Mouse (Mus musculus) heart, postnatal 4 days (tissue): ENCODE measurements around the gene Hfe. TPM values are rescaled to one million over a fixed set of nuclear protein-coding genes. Genes with fewer than 3 reads are reported as not detected.
A peak's percentile ranks its signal among the peaks of the same experiment; 100 is the strongest.

ENCODE experiments used
- DNase-seq: peaks from one replicate; pipeline ENCODE4 v3.0.0; 2021
- total RNA-seq, 2 experiments: library from RNA; stranded (reverse); gene quantifications; 2 replicates each; pipeline ENCODE4 v1.2.3; 2021

Gene Hfe
- 10 to 100 TPM; 19.7 to 21.0 TPM for total RNA-seq

GRCm38 (mm10) chr13:23710374-23711089, at the start of gene Hfe:
Gene Hfe (minus strand): TSS chr13:23710854.
- DNase-seq = peak; percentile 59

GRCm38 (mm10) chr13:23759916-23760239, 49.2 kb upstream of the Hfe start:
- DNase-seq = no peak

DNA sequence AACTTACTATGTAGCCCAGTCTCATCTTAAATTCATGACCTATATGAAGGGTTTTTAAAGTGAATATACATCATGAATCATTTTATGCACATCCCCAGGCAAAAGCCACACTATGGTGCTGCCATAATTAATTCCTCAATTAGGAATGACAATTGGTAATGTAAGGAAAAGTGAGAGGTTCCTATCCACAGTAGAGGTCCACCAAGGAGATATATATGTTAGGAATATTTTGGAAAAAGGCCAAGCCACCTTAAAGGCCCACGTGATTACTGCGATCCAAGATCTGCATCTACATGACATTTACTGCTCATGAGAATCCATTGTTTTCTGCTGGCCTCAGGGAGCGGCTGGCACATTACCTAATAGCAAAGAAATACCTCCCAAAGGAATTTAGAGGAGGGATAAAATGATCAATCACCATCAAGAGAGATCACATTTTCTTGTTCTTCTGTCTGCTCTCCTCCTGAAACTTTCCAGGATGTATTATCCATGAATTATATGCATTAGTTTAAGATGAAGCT, 48.7 kb upstream of the Hfe start:
- DNase-seq = no peak

- DNase-seq = no peak
Measured at GRCm38 (mm10) chr13:23757921-23758320, 47.3 kb upstream of the Hfe start.

GRCm38 (mm10) chr13:23757211-23757773, 46.6 kb upstream of the Hfe start:
- DNase-seq = no peak

DNA sequence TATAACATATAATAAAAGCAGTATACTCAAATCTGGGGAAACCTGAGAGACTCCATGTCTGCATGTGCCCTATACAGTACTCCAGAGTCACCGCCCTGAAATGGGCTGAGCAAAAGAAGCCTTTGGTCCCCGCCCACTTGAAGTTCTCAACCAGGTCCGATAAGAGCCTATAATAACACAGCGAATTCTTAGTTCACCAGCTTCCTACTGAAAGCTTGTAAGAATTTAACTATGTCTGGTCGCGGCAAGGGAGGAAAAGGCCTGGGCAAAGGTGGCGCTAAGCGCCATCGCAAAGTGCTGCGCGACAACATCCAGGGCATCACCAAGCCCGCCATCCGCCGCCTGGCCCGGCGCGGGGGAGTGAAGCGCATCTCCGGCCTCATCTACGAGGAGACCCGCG, 46.1 kb upstream of the Hfe start, which contains the start of gene Hist1h4b:
Gene Hist1h4b (plus strand): TSS at position 224 of the 400 bp plus-strand sequence.
- DNase-seq = peak; percentile 85

GRCm38 (mm10) chr13:23755000-23755399, 44.3 kb upstream of the Hfe start:
- DNase-seq = no peak

GRCm38 (mm10) chr13:23753314-23754078, 42.8 kb upstream of the Hfe start:
- DNase-seq = no peak

GRCm38 (mm10) chr13:23752742-23753172, 42.1 kb upstream of the Hfe start:
- DNase-seq = no peak

DNA sequence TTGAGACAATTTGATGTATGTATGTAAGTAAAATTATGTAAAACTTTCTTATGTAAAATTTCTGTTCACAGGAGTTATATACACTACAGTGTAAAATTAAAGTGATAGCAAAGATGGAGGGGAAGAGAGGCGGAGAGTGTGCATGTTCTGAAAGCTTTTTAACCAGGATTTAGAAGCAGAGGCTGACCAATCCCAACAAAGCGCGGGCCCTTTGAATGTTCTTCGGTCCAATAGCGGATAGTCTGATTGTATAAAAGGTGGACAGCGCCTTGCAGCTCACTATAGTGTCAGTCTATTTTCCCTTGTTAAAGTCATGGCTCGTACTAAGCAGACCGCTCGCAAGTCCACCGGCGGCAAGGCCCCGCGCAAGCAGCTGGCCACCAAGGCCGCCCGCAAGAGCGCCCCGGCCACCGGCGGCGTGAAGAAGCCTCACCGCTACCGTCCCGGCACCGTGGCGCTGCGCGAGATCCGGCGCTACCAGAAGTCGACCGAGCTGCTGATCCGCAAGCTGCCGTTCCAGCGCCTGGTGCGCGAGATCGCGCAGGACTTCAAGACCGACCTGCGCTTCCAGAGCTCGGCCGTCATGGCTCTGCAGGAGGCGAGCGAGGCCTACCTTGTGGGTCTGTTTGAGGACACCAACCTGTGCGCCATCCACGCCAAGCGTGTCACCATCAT, 41.5 kb upstream of the Hfe start, which contains the start of gene Hist1h3b:
Gene Hist1h3b (plus strand): TSS at position 201 of the 675 bp plus-strand sequence.
- peak; percentile 91 for DNase-seq

GRCm38 (mm10) chr13:23751478-23751956, 40.9 kb upstream of the Hfe start:
- DNase-seq = no peak

GRCm38 (mm10) chr13:23750839-23751477, 40.3 kb upstream of the Hfe start, which contains the start of gene Hist1h2ab:
Gene Hist1h2ab (plus strand): TSS chr13:23751126.
- peak; percentile 43 for DNase-seq

DNA sequence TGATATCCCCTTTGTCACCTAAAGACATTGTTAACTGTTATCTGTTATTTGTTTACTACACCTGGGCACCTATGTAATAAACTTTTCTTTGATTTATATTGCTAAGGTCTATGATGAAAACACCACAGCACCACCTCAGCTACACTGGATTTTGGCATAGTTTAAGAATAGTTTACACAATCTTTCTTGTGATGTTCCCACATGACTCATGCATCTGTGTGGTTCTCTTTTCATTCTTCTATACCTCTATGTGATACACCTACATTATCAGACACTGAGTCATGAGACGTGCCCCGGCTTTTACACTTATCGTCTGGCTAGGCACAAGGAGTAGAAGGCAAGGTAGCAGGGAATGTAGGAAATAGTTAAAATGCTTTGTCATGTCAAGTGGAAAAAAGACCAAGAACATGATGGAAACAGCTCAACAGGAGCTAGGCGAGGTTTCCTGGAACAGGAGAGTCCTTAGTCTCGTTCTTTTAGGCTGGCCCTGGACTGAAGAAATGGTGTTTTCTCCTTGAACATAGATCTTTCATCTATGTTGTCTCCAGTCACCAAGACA, 39.0 kb upstream of the Hfe start:
- no peak for DNase-seq

- DNase-seq = no peak
Measured at GRCm38 (mm10) chr13:23747892-23748288, 37.2 kb upstream of the Hfe start.

DNA sequence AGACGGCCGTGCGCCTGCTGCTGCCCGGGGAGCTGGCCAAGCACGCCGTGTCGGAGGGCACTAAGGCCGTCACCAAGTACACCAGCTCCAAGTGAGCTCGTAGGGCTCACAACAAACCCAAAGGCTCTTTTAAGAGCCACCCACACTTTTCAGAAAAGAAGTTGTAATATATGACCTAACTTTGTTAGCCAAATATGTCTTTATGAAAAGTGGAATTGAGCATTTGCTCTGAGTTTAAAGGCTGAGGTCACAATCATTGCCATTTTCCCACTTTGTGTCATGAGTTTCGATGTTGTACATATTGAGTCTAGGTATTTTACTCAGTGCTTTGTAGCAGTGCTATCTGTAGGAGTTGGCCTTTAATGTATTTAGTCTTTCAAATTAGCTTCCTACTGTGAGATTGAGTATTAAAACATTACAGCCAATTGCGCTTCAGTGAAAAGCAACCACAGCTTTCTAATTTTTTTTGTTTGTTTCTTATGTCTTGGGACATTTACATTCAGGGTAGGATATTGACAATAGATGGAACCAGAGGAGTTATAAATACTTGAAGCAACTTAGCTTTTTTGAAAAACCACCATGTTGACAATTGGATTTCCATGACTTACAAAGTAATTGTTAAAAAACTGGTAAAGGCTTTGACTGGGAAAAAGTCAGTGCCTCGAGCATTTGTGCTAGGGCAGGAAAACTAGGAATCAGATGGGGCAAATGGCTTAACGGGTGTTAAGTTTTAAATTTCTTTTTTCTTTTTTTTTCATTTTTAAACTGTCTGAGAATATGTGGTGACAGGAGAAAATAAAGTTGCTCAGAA, 36.6 kb upstream of the Hfe start:
- DNase-seq = no peak

GRCm38 (mm10) chr13:23746201-23747080, 35.8 kb upstream of the Hfe start, which contains the start of gene Hist1h2bb:
Gene Hist1h2bb (plus strand): TSS chr13:23746734.
- DNase-seq = peak; percentile 68

- peak; percentile 89 for DNase-seq
Measured at GRCm38 (mm10) chr13:23745381-23746161, 34.9 kb upstream of the Hfe start, which contains the start of gene Hist1h3c. Gene Hist1h3c (minus strand): TSS chr13:23745602.
